Mouse (Mus musculus) embryonic facial prominence, embryonic 14.5 days (tissue): ENCODE measurements around the gene Prkn. TPM values are rescaled to one million over a fixed set of nuclear protein-coding genes. Genes with fewer than 3 reads are reported as not detected.

Experiments used
- ATAC-seq: fragments of 200-750 bp; cut with Nextera tagmentation; 2 replicates; pipeline ENCODE4 v1.8.0; 2017; ENCODE audit warnings: low read depth, moderate number of reproducible peaks, moderate TSS enrichment
- DNase-seq: peaks from one replicate; pipeline ENCODE4 v3.0.0-alpha.2; 2015; ENCODE audit warnings: low spot score
- H3K27ac ChIP-seq: fragments of 300-500 bp; sonication (generic); replicated peaks from 2 replicates; pipeline ENCODE4 v1.5.1; 2014; ENCODE audit warnings: low read depth, mild to moderate bottlenecking, low read length, moderate library complexity
- H3K27me3 ChIP-seq: fragments of 300-500 bp; sonication (generic); replicated peaks from 2 replicates; pipeline ENCODE4 v1.6.1; 2014; ENCODE audit warnings: low read length; ENCODE audit not compliant: control insufficient read depth, insufficient read depth
- H3K36me3 ChIP-seq: fragments of 300-500 bp; sonication (generic); 2 replicates; pipeline ENCODE4 v1.6.1; 2014; ENCODE audit warnings: low read length, mixed read lengths; ENCODE audit not compliant: control insufficient read depth, insufficient read depth
- H3K4me1 ChIP-seq: fragments of 300-500 bp; sonication (generic); 2 replicates; pipeline ENCODE4 v1.6.1; 2014; ENCODE audit warnings: antibody characterized with exemption, low read length; ENCODE audit not compliant: control insufficient read depth, insufficient read depth
- H3K4me2 ChIP-seq: fragments of 300-500 bp; sonication (generic); 2 replicates; pipeline ENCODE4 v1.6.1; 2014; ENCODE audit warnings: low read depth, mild to moderate bottlenecking, low read length, moderate library complexity, mixed read lengths
- H3K4me3 ChIP-seq: fragments of 300-500 bp; sonication (generic); 2 replicates; pipeline ENCODE4 v1.5.1; 2014; ENCODE audit warnings: low read depth, mild to moderate bottlenecking, low read length
- H3K9ac ChIP-seq: fragments of 300-500 bp; sonication (generic); 2 replicates; pipeline ENCODE4 v1.6.1; 2014; ENCODE audit warnings: low read depth, mild to moderate bottlenecking, low read length, moderate library complexity, mixed read lengths
- H3K9me3 ChIP-seq: fragments of 300-500 bp; sonication (generic); 2 replicates; pipeline ENCODE4 v1.6.1; 2016; ENCODE audit warnings: low read length; ENCODE audit not compliant: control insufficient read depth
- WGBS: fragments of 180-500 bp; shearing (Covaris S2); extraction: QIAGEN DNeasy Blood & Tissue Kit; methylation state at CpG from one replicate; pipeline ENCODE4 v1.1.7; 2014; 5-methylcytosine and 5-hydroxymethylcytosine counted together
- polyA plus RNA-seq: library from polyadenylated mRNA; unstranded; fragments of >200 nt; fragmentation: Nextera tagmentation; extraction: Ambion mirVana; gene quantifications from 2 replicates; pipeline ENCODE4 v1.2.1, GENCODE M21; 2014

The Prkn gene
- polyA plus RNA-seq, 1 experiment from 2014 or later: 2.9 TPM

- DNase-seq (no peak), ATAC-seq (no peak)
These were observed 879.6 kb downstream of the Prkn start for GRCm38 (mm10) chr17:11719801-11720200.

DNA sequence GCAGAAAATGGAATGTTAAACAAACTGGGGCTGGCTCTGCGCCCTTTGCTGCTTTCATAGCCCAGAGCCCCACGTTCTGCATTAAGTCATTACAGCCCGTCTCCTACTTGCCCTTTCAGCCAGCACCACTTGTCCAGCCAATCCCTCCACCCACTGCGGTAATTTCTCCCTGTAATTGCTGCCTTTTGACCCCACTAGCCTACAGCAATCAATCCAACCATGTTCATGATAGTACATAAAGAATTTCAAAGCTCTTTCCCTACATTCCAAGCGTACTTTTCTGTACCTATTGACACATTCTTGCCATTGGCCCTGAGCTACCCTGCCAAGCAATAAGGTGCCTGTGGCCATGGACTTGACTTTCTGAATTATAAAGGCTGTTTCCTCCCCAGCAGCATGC lies 881.7 kb downstream of the Prkn start:
- no peaks in the 10 kb centered on the region for H3K27me3 ChIP-seq
- H3K27ac ChIP-seq: no peak overlapping the region
- H3K9me3 ChIP-seq: no peaks in the 10 kb centered on the region
- WGBS: 38% methylated on average over 5 of the region's 5 CpGs
- DNase-seq (no peak), ATAC-seq (no peak)
- H3K4me3 ChIP-seq: no peak overlapping the region
- H3K9ac ChIP-seq: no peak overlapping the region
- no peaks in the 10 kb centered on the region for H3K4me1 ChIP-seq
- H3K36me3 ChIP-seq: no peaks in the 10 kb centered on the region
- no peak overlapping the region for H3K4me2 ChIP-seq

More at GRCm38 (mm10) chr17:11719801-11720200, 879.6 kb downstream of the Prkn start:
- Histone ChIP-seq H3K4me2 (no peak overlapping the region), H3K9ac (no peak overlapping the region), H3K4me3 (no peak overlapping the region), H3K36me3 (no peaks in the 10 kb centered on the region), H3K27ac (no peak overlapping the region), H3K4me1 (no peaks in the 10 kb centered on the region), H3K27me3 (no peaks in the 10 kb centered on the region), H3K9me3 (no peaks in the 10 kb centered on the region)
- WGBS: 88% methylated on average over 6 of the region's 6 CpGs

- H3K4me2 ChIP-seq: no peak overlapping the region
- no peak for ATAC-seq
- H3K9me3 ChIP-seq: no peaks in the 10 kb centered on the region
- no peaks in the 10 kb centered on the region for H3K4me1 ChIP-seq
- H3K9ac ChIP-seq: no peak overlapping the region
- H3K27ac ChIP-seq: no peak overlapping the region
- no peaks in the 10 kb centered on the region for H3K36me3 ChIP-seq
- 77% methylated on average over 1 of the region's 1 CpGs for WGBS
- no peak overlapping the region for H3K4me3 ChIP-seq
- H3K27me3 ChIP-seq: no peaks in the 10 kb centered on the region
- DNase-seq: no peak
These were observed 882.3 kb downstream of the Prkn start for GRCm38 (mm10) chr17:11722478-11722877.

DNA sequence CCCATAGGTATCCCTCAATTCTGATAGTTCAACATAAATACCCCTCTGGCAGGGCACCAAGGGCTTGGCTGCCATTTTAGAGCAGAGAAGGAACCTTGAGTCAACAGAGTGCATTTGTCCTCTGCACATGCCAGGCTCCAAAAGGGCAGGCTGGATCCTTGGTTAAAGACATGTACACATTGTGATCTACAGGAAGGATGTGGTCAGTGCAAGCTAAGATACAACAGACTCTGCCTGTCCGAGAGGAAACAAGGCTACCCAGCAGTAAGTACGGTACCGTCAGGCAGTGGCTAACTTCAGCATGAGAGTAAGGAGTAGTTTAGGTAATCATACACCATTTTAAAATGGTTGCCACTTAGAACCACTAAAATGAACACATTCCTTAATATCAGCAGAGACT lies 884.0 kb downstream of the Prkn start:
- H3K27ac ChIP-seq: no peak overlapping the region
- 73% methylated on average over 3 of the region's 3 CpGs for WGBS
- H3K4me3 ChIP-seq: no peak overlapping the region
- no peaks in the 10 kb centered on the region for H3K36me3 ChIP-seq
- DNase-seq (no peak), ATAC-seq (no peak)
- H3K4me2 ChIP-seq: no peak overlapping the region
- H3K27me3 ChIP-seq: no peaks in the 10 kb centered on the region
- H3K9me3 ChIP-seq: no peaks in the 10 kb centered on the region
- H3K9ac ChIP-seq: no peak overlapping the region
- no peaks in the 10 kb centered on the region for H3K4me1 ChIP-seq

DNA sequence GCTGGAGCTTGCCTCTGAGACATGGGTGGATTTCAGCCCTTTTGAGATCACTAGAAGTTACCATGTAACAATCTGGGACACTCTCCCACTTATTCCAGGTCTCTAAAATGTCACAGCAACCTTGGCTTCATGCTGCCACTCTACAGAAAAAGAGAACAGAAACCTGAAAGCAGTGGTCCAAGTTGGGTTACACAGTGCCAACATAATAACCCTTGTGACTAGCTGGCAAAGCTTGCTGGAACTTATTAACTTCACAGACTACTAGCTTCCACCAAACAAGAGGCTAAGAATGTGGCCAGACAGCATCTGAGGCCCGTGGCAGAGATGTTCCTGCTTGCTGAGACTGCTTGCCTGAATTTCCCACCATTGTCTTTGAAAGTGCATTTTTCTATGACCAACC lies 886.9 kb downstream of the Prkn start:
- no peak overlapping the region for H3K4me3 ChIP-seq
- H3K27me3 ChIP-seq: no peaks in the 10 kb centered on the region
- no peaks in the 10 kb centered on the region for H3K36me3 ChIP-seq
- no peaks in the 10 kb centered on the region for H3K4me1 ChIP-seq
- WGBS: 36% methylated on average over 1 of the region's 1 CpGs
- no peak overlapping the region for H3K9ac ChIP-seq
- DNase-seq (no peak), ATAC-seq (no peak)
- H3K9me3 ChIP-seq: no peaks in the 10 kb centered on the region
- no peak overlapping the region for H3K27ac ChIP-seq
- H3K4me2 ChIP-seq: no peak overlapping the region

DNA sequence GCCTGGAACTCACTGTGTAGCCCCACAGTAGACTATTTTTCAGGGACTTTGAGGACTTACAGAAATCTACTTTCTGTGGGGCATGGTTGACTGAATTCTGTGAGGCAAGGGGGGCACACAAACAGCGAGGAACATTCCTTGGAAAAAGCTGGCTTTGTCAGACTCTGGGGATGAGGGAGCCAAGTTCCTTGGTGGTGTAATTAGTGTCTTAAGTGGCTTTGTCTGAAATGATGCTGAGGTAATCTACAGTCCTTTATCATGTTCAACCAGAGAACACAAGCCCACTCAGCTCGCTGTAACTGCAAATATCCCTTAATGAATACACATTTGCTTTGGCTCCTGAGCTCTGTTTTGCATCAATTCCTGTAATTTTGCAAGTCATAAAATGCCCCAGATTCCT lies 888.1 kb downstream of the Prkn start:
- Histone ChIP-seq H3K4me1 (no peaks in the 10 kb centered on the region), H3K9ac (no peak overlapping the region), H3K4me2 (no peak overlapping the region), H3K9me3 (no peaks in the 10 kb centered on the region), H3K27ac (no peak overlapping the region), H3K4me3 (no peak overlapping the region), H3K27me3 (no peaks in the 10 kb centered on the region), H3K36me3 (no peaks in the 10 kb centered on the region)
- no peak for DNase-seq
- no peak for ATAC-seq
- WGBS: 60% methylated on average over 2 of the region's 2 CpGs

GRCm38 (mm10) chr17:11730656-11731594 lies 890.7 kb downstream of the Prkn start:
- Histone ChIP-seq H3K9me3 (no peaks in the 10 kb centered on the region), H3K4me3 (no peak overlapping the region), H3K4me2 (no peak overlapping the region), H3K36me3 (no peaks in the 10 kb centered on the region), H3K4me1 (no peaks in the 10 kb centered on the region), H3K9ac (no peak overlapping the region), H3K27ac (no peak overlapping the region), H3K27me3 (no peaks in the 10 kb centered on the region)
- DNase-seq: no peak
- WGBS: 72% methylated on average over 12 of the region's 12 CpGs
- ATAC-seq: no peak

DNA sequence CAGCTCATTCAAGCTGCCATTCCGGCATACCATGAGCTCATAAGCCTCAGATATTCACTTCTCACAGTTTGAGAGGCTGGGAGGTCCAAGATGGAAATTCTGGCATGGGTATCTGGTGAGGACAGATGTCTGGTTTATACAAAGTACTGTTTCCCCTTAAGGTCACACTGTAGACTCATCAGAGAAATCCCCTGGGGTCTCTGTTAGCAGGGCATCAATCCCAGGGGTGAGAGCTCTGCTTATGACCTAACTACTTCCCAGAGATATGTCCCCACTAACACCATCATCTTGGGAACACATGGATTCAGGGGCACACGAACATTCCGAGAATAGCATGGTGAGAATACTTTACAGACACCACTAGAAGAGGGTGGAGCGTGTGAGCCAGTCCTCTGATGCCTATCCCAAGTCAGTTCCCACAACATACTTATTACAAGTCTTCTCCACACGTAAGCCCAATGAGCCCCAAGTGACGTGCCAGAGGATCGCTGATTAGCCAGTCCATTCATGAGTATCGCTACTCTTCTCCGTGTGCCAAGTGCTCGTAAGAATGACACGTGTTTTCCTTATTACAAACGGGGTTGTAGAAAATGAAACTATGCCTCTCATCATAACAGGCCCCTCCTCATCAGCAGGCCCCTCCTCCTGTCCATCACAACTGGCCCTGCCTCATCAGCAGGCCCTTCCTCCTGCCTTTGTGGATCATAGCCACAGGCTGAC lies 895.1 kb downstream of the Prkn start:
- no peak for ATAC-seq
- WGBS: 87% methylated on average over 12 of the region's 12 CpGs

More for the DNA sequence above, 895.1 kb downstream of the Prkn start:
- Histone ChIP-seq H3K27ac (no peak overlapping the region), H3K27me3 (no peaks in the 10 kb centered on the region), H3K4me3 (no peak overlapping the region), H3K9me3 (no peaks in the 10 kb centered on the region), H3K4me1 (no peaks in the 10 kb centered on the region), H3K36me3 (no peaks in the 10 kb centered on the region), H3K4me2 (no peak overlapping the region), H3K9ac (no peak overlapping the region)
- no peak for DNase-seq
